Mouse (Mus musculus): ENCODE measurements around the gene Grhl1.
"Not testable (repeated sequence)": the region's sequence is repeated elsewhere in the genome, so short reads cannot be mapped to it uniquely, and the experiment has no call there.

Grhl1 gene

DNA sequence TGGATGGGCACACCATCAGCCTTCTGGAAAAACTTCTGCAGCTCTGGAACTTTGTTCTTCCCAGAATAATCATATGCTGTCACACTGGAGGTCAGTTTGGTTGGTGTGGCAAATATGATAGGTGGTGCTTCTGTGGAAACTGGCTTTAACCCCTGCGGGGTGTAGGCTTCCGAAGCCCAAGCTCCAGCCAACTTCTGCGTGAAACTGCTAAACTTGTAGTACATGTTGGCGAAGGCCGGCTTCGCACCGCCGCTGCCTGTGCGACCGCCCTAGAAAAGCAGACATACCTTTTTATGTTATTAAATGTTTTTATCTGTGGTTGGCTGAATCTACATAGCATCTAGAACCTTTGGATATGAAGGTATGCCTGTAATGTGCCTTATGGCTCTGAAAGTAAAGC lies 66.7 kb downstream of the Grhl1 start:
- DNase-seq (ENCODE audit: extremely low read depth, insufficient read length, low spot score), result not testable (repeated sequence)

DNA sequence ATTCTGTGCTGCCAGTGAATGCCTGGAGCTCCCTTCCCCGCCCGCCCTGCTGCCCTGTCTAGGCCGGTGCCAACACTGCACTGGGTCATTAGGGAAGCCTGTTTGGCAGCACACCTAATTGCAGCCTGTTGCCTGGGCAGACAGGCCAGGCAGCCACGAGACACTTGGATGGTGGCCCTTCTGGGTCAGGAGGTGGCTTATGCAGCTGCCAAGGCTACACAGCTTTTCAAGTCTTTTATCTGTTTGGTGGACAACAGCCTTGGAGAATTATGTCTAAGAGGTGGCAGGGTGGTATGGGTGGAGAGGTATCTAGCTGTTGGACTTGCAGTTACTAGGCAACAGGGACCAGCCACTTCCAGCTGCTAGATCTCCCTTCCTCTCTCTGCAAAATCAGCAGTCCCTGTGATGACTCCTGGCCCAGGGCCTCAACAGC lies 70.3 kb downstream of the Grhl1 start:
- peak; percentile 13 for DNase-seq (ENCODE audit: extremely low read depth, insufficient read length, low spot score)

DNA sequence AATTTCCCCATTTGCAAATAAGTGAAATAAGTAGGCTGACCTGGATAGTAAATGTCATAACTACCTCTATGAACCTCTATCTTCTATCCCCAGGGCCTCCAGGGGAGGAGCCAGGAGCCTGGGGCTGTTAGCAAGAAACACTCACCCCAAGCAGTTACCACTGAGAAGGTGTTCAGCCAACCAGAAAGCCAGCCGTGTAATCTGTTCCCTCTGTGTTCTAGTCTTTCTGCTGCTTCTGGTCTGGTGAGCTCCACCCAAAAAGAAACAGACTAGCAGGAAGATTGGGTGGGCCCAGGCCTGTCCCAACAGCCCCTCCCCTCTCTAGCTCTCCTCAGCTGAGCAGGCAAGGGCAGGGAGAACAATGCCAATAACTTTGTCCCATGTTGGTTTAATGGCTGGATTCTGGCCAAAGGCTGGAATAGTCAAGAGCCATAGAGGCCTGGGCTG lies 72.1 kb downstream of the Grhl1 start:
- DNase-seq (ENCODE audit: extremely low read depth, insufficient read length, low spot score), result no peak

DNA sequence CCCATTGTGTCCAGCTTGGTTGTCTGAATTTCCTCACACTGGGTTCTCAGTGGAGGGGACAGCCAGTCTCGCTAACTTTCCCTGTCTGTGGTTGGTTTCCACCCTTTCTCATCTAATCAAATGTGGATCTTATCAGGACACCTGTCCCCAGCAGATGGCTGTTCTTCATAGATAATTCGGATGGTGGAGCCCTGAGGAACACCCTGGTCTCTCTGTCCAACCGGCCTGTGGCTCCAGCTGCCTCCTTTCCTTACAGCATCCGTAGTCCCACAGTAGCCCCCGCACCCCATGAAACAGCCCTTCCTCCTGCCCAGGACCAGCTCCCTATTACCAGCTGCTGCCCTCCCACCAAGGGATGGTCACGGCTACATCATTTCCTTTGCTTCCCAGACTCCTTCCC lies 73.8 kb downstream of the Grhl1 start:
- no peak for DNase-seq (ENCODE audit: extremely low read depth, insufficient read length, low spot score)

DNA sequence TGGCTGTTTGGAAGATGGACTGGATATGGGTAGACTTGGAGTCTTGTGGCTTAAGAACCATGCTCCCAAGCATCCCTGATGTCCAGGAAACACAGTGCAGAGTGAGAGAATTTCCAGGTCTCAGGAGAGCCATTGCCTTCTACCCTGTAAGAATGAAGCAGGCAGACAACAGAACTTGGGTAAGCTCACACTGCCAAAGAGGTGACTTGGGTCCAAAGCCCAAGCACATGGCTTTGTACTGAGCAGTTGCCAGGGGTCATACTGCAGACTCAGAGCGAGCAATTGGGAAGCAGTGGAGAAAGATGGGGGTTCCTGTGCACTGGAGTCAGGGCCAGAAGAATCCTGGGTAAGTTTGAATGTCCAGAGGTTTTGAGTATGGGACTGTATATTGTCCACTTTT lies 76.0 kb downstream of the Grhl1 start:
- DNase-seq (ENCODE audit: extremely low read depth, insufficient read length, low spot score), result no peak

DNA sequence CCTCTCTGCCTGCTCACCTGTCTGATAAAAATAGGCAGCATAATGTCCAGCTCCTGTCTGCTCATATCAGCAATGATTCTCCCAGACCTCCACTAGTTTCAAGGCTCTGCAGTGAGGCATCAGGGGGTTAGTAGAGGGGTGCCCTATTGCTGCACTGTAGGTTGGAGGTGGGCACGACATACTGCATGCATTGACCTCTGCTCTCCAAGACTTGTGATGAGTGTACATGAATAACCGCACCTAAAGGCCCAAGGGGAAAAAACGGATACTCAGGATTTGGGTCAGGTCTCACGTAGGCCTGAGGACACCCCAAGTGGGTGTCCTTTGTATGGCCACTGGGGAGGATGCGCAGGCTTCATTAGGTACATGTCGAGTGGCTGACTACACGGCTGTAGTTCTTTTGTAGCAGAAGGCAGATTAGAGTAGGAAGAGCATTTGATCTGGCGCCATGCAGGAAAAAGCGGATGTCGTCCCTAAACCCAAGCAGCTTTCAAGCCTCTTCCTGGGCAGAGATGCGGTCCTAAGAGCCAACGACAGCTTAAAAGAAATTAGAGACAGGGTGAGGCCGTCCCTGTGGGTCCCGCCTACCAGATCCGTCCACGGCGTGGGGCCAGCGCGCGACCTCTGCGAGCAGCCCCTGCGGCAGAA lies 78.5 kb downstream of the Grhl1 start:
- no peak for DNase-seq (ENCODE audit: extremely low read depth, insufficient read length, low spot score)

DNA sequence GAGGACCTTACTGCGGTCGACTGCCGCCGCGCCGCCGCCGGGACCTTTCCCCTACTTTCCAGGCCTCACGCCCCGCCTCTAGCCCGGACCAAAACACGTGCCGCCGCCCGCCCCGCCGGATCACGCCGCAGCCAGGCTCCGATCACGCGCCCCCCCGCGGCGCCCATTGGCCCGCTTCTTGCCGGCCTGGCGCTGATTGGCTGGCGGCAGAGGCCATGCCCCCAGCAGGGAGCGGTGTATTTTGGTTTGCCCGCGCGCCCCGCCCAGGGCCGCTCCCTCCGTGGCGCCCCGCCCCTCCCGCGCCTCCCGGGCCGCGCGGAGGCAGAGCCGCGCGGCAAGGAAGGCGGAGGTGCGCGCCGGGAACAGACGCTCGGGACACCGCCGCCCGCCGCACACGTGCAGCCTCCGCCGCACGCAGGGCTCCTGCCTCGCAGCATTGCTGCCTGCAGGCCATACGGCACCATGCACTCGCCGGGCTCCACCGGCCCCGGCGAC lies 79.0 kb downstream of the Grhl1 start, which contains the start of gene Klf11:
Klf11 (plus strand) TSS at position 212 of the 495 bp plus-strand sequence.
- DNase-seq (ENCODE audit: extremely low read depth, insufficient read length, low spot score), result peak; percentile 90

DNA sequence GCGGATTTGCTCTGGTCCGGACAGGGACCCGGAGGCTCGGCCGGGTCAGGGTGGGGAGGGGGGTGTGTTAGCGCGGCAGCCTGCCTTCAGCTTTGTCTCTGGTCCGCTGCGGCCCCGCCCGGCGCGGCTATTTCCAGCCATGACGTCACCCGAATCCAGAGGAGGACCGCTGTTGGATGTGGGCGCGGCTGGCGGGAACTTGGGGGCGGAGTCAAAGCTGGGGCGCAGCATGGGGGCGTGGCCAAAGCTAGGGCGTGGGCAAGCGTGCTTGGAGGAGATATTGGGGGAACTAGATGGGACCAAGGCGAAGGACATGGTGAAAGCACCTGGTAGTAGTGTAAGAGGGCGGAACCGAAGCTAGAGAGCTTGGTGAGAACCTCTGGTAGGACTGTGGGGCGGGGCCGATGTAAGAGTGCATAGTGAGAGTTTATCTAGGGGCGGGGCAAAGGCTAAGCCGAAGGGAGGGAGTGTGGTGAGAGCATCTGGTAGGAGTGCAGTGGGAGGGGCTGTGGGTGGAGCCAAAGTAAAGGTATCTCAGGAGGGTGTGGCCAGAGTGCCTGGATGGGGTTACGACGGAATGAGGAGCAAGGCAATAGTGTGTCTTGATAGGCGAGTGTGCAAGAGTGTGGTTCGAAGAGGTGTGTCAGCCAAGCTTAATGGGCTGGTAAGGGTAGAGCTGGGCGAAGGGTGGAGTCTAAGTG lies 79.7 kb downstream of the Grhl1 start:
- peak; percentile 92 for DNase-seq (ENCODE audit: extremely low read depth, insufficient read length, low spot score)

DNA sequence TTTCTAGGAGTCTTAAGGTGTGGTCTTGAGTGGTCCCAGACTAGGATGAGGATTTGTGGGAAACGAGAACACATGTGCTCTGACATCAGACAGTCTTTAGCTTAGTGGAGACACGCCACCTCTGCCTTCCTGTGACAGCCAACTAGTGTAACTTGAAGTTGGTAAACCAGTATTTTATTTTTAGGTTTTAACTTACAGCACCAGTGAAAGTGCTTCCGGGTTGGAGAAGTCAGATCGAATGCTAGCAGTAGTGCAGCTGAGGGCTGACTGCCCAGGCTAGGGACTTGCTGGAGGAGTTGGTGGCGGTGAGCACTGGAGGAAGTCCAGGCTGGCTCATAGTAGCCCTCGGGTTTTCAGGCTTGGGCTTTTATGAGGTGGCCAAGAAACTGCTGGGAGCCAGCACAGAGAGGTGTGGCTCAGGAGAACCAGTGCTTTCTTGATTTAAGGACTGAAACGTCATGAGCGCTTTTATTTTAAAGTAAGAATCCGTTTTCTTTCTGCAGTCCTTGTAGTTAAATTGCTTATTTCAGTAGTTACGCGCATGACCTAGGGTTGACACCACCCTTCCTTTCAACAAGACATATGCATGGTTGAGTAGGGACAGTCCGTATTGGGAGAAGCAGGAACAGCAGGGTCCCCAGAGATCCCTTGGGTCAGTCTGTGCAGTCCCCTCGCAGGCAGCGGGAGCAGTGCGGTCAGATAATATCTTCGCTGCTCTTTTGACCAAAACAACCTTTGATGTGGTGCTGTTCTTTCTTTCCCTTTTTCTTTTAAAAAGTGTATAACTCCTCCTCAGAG lies 82.2 kb downstream of the Grhl1 start:
- no peak for DNase-seq (ENCODE audit: extremely low read depth, insufficient read length, low spot score)

DNA sequence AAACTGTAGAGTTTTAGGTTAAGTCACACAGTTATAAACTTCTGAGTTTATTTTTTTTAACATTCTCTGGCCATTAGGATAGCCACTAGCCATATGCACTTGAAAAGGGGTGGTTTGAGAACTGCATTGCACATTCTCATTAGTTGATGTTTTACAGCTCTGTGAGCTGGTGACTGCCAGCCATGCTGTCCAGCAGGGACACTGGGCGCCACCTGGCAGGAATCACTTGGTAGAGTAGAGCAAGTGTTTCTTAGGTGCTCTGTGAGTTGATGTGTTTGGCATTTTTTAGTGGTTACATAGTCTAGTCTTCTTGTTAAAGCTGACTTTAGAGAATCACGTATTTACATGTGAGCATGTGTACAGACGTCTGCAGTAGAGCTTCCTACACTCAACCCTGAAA lies 84.4 kb downstream of the Grhl1 start:
- no peak for DNase-seq (ENCODE audit: extremely low read depth, insufficient read length, low spot score)

DNA sequence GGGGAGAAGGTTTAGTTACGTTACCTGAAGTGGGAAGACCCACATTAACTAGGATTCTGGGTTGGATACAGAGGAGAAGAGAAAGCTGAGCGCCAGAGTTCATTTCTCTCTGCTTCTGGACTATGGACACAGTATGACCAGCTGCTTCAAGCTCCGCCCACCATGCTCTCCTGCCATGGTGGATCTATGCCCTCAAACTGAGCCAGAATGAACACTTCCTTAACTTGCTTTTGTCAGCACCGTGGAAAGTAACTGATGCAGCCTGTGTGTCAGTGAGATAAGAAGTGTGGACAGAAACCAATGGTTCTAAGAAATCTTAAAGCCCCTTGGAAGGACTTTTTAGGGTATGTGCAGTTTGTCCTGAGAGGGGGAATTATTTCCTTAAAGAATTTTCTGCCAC lies 86.9 kb downstream of the Grhl1 start:
- DNase-seq (ENCODE audit: extremely low read depth, insufficient read length, low spot score), result no peak

DNA sequence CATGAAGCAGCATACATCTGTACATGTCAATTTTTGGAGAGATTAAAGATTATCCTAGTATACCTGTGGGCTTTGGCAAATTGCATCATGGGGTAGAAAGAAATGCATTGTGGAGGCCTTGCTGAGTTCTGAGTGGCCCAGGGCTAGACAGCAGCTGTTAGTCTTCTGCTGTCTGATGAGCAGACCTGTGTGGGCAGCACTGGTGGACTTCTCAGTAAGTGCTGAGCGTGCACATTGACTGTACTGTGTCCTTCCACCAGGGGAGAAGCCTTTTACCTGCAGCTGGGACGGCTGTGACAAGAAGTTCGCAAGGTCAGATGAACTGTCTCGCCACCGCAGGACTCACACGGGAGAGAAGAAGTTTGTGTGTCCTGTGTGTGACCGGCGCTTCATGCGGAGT lies 87.8 kb downstream of the Grhl1 start:
- DNase-seq (ENCODE audit: extremely low read depth, insufficient read length, low spot score), result no peak

DNA sequence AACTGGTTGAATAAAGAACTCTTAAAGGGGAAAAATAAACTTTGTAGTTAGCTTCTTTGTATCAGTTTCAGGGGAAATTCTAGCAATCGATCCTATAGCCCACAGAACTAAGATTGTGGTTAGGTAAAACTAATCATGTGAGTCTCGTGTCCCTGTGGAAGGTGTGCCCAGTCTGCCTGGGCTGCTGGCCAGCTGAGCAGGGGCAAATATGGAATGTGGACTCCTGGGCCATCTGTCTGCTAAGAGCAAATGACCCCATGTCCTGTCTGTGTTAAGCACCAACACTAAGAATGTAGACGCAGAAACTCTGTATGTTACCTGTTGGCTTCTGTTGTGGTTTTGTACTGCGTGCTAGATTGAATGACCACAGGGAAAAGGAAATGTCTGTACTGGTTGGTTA lies 89.0 kb downstream of the Grhl1 start:
- DNase-seq (ENCODE audit: extremely low read depth, insufficient read length, low spot score), result no peak

DNA sequence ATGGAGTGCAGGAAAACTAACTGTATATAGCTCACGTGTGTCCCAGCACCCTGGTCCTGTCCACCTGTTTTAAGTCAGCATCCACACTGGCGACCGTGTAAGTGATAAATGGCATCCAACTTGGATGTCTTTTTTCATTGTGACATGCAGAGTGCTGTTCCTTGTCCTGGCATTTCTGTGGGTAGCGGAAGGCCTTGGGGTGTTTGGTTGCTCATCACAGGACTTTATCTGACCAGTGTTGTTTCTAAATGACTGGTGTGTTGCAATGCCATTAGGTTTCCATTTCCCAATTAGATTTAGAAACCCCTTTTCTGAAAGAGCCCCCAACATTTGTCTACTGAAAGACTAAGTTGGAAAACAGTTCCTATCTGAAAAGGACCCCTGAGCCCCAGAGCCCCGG lies 90.0 kb downstream of the Grhl1 start:
- DNase-seq (ENCODE audit: extremely low read depth, insufficient read length, low spot score), result no peak
